Mouse (Mus musculus) ES-Bruce4 (cell line): ENCODE data around the gene Cdh13.

Source experiments
- CTCF ChIP-seq: IDR thresholded peaks from one replicate; pipeline ENCODE4 v1.8.1; 2011; ENCODE audit warnings: low read depth, low read length
- EP300 ChIP-seq: IDR thresholded peaks from 2 replicates; pipeline ENCODE4 v1.6.1; 2011; ENCODE audit warnings: low read depth, low read length; ENCODE audit not compliant: insufficient read depth
- POLR2A ChIP-seq: IDR thresholded peaks from one replicate; pipeline ENCODE4 v1.8.1; 2011; ENCODE audit warnings: low read length; ENCODE audit not compliant: insufficient read depth

- TF ChIP-seq CTCF (no peak), EP300 (no peak), POLR2A (no peak)
Measured at GRCm38 (mm10) chr8:118350136-118350535, 66.6 kb downstream of the Cdh13 start.
